Mouse (Mus musculus): ENCODE measurements around the gene Rasgrp2. TPM values are rescaled to one million over a fixed set of nuclear protein-coding genes. Genes with fewer than 3 reads are reported as not detected.

Gene Rasgrp2
- total RNA-seq, 2 experiments from 2014 or later: 14.9 to 24.6 TPM

- no peak overlapping the region for H3K27ac ChIP-seq
- H3K4me3 ChIP-seq: no peak overlapping the region
- TF ChIP-seq CTCF (IDR thresholded peaks at IDR 0.05): no peak
- intact Hi-C loops (cut with DNase I): no loop called here
- DNase-seq: no peak
Measured at GRCm38 (mm10) chr19:6416124-6416770, 17.1 kb downstream of the Rasgrp2 start.

GRCm38 (mm10) chr19:6416894-6417761, 18.0 kb downstream of the Rasgrp2 start:
- Histone ChIP-seq H3K4me3 (no peak overlapping the region), H3K27ac (no peak overlapping the region)
- no peak for DNase-seq
- intact Hi-C loops (cut with DNase I): no loop called here
- no peak for TF ChIP-seq CTCF (IDR thresholded peaks at IDR 0.05)

- peak within 1 kb of the TSS; percentile 70 for H3K27ac ChIP-seq
- peak; percentile 91 for DNase-seq
- H3K4me3 ChIP-seq: peak within 1 kb of the TSS; percentile 79
- peak; percentile 98; the same call in 1 of the 2 replicates for TF ChIP-seq CTCF (IDR thresholded peaks at IDR 0.05)
- intact Hi-C loops (cut with DNase I): loop anchor here (1.0 kb wide), 1 partner anchor 34 kb away; no protein-coding TSS in a partner anchor
Measured at GRCm38 (mm10) chr19:6418233-6418879, 19.2 kb downstream of the Rasgrp2 start, which contains the start of gene Nrxn2. Nrxn2 (plus strand) TSS chr19:6418731.

- TF ChIP-seq CTCF (IDR thresholded peaks at IDR 0.05): no peak
- intact Hi-C loops (cut with DNase I): loop anchor here (1.0 kb wide), 1 partner anchor 33 kb away; no protein-coding TSS in a partner anchor
- Histone ChIP-seq H3K27ac (no peak overlapping the region), H3K4me3 (peak overlapping the region; percentile 79; the same call in 1 of the 2 replicates)
- no peak for DNase-seq
Measured at GRCm38 (mm10) chr19:6418984-6419692, 20.0 kb downstream of the Rasgrp2 start.

DNA sequence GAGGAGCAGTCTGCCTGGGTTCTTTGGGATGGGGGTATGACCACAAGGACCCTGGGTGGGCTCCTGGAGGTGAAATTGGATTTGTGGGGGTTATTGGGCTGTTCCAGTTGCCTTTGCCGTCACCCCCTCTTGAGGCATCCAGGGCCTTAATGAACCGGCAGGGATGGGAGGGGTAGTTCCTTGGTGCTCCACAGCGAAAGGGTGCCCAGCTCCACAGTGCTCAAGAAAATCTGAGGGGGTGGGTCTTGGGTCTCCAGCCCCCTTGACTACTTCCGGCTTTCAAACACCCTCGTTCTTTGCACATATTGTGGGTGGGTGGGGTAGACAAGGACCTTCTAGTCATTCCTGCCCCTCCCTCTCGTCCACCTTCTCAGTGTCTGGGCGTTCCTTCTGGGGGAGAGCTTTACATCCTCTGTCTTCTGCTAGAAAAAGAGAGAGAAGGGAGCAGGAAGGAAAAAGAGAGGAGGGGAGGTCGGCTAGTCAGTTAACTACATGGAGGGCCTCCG, 20.7 kb downstream of the Rasgrp2 start:
- no peak for TF ChIP-seq CTCF (IDR thresholded peaks at IDR 0.05)
- Histone ChIP-seq H3K4me3 (no peak overlapping the region), H3K27ac (no peak overlapping the region)
- intact Hi-C loops (cut with DNase I): no loop called here
- DNase-seq: no peak

DNA sequence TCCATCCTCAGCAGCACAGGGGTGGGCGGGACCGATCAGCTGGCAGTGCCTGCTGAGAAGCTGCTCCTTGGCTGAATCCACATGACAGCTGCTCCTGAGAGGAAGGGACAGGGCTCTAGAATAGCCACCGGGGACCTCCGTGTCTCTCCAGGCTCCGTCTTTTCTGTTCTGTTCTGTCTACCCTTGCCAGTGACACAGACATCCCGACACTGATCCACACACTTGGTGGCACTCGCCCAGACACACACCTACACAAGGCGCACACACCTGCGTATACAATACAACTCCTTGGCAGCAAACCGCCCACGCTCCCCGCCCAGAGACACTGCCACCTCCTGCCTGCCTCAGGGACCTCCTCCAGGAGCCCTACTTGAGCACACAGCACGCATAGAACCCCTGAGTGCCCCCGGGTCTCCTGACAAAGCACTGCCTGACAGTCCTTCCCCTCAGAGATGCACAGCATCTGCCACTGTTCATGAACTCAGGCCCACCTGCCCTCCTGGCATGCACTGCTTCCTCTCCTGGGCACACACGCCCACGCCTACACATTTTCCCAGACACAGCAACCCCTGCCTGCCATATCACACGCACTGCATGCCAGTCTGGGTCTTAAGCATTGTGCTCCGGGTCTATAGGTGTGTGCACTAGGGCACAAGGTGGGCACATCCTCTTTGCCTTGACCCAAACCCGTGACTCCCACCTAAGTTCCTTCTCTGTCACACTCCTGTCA, 21.5 kb downstream of the Rasgrp2 start:
- Histone ChIP-seq H3K4me3 (no peak overlapping the region), H3K27ac (no peak overlapping the region)
- intact Hi-C loops (cut with DNase I): no loop called here
- no peak for TF ChIP-seq CTCF (IDR thresholded peaks at IDR 0.05)
- DNase-seq: no peak

GRCm38 (mm10) chr19:6421211-6421590, 22.1 kb downstream of the Rasgrp2 start:
- H3K4me3 ChIP-seq: no peak overlapping the region
- no peak for TF ChIP-seq CTCF (IDR thresholded peaks at IDR 0.05)
- intact Hi-C loops (cut with DNase I): no loop called here

GRCm38 (mm10) chr19:6422014-6422413, 22.9 kb downstream of the Rasgrp2 start:
- intact Hi-C loops (cut with DNase I): no loop called here
- H3K27ac ChIP-seq: no peak overlapping the region
- no peak for TF ChIP-seq CTCF (IDR thresholded peaks at IDR 0.05)
- H3K4me3 ChIP-seq: no peak overlapping the region
- no peak for DNase-seq

More at GRCm38 (mm10) chr19:6421211-6421590, 22.1 kb downstream of the Rasgrp2 start:
- no peak overlapping the region for H3K27ac ChIP-seq
- no peak for DNase-seq

DNA sequence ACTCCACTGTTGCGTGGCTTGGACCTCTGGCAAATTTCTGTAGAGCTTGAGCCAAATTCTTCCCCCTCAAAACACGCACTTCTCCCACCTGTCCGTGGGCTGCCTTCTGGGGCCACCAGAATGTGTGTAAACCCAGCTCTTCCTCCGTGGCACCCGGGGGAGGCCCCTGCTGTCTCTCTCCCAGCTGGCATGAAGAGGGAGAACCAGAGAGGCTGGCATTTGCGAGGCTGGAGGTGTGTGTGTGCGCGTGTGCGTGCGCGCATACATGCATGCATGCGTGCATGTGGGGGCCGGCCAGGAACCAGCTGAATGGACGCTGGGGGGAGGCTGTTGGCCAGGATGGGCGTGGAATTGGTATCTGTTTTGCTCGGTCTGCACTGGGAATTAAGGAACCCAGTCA, 24.1 kb downstream of the Rasgrp2 start:
- intact Hi-C loops (cut with DNase I): no loop called here
- TF ChIP-seq CTCF (IDR thresholded peaks at IDR 0.05): no peak
- H3K4me3 ChIP-seq: no peak overlapping the region
- no peak for DNase-seq
- no peak overlapping the region for H3K27ac ChIP-seq

GRCm38 (mm10) chr19:6424137-6424881, 25.2 kb downstream of the Rasgrp2 start:
- H3K27ac ChIP-seq: no peak overlapping the region
- H3K4me3 ChIP-seq: no peak overlapping the region
- no peak for DNase-seq
- no peak for TF ChIP-seq CTCF (IDR thresholded peaks at IDR 0.05)
- intact Hi-C loops (cut with DNase I): no loop called here

DNA sequence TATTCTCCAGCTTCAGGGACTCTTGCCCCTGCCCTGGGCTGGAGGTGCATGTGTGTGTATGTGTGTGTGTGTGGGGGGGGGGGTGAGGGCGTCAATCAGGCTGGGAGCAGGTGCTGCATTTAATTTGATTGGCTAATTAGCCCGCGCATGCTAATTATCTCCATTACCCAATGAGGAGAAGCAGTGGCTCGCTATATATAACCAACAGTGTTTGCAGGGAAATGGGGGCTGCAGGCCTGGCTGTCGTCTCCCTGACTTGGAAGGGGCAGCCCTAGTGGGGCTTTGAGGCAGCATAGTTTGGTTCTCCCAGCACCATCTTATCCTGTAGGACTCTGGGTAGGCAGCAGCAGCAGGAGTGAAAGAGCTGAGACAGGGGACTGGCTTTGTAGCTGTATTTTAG, 26.5 kb downstream of the Rasgrp2 start:
- DNase-seq: no peak
- Histone ChIP-seq H3K4me3 (no peak overlapping the region), H3K27ac (no peak overlapping the region)
- intact Hi-C loops (cut with DNase I): no loop called here
- TF ChIP-seq CTCF (IDR thresholded peaks at IDR 0.05): no peak
